Mouse (Mus musculus) gastrocnemius, postnatal 14 days (tissue): ENCODE measurements around the gene Nkx2-1. TPM values are rescaled to one million over a fixed set of nuclear protein-coding genes. Genes with fewer than 3 reads are reported as not detected.

Source experiments
- DNase-seq: peaks from one replicate; pipeline ENCODE4 v3.0.0; 2021; ENCODE audit warnings: mixed read lengths
- intact Hi-C: fragments of 180-260 bp; cut with DNase I; formaldehyde crosslinking; loops from one replicate; pipeline ENCODE4 v1.15.1; 2025; ENCODE audit warnings: low total_unique reads
- long read RNA-seq, 2 experiments: library from polyadenylated mRNA; stranded (forward); transcript quantifications; one replicate each; pipeline ENCODE4 v2.0.0; 2021
- total RNA-seq, 2 experiments: library from RNA; stranded (reverse); gene quantifications; 2 replicates each; pipeline ENCODE4 v1.2.3; 2021

Gene Nkx2-1
- not detected for total RNA-seq
- long read RNA-seq, experiment 1, result 0 reads
- long read RNA-seq, experiment 2, result 0 reads

GRCm38 (mm10) chr12:56536884-56537265, at the start of gene Nkx2-1:
Gene Nkx2-1 (minus strand): TSS chr12:56536908.
- DNase-seq, result no peak
- intact Hi-C loops, result no loop called here

- DNase-seq, result peak; percentile 59
- intact Hi-C loops, result loop anchor here (5.0 kb wide), 1 partner anchor 479 kb away; no protein-coding TSS in a partner anchor
Observed at GRCm38 (mm10) chr12:56541068-56541467, 4.4 kb upstream of the Nkx2-1 start.

GRCm38 (mm10) chr12:56540591-56540990, 3.9 kb upstream of the Nkx2-1 start:
- no peak for DNase-seq
- intact Hi-C loops, result loop anchor here (5.0 kb wide), 1 partner anchor 478 kb away; no protein-coding TSS in a partner anchor

- DNase-seq, result no peak
- intact Hi-C loops, result no loop called here
Observed at GRCm38 (mm10) chr12:56538601-56539000, 1.9 kb upstream of the Nkx2-1 start.

- intact Hi-C loops, result no loop called here
Observed at GRCm38 (mm10) chr12:56537931-56538330, 1.2 kb upstream of the Nkx2-1 start.

GRCm38 (mm10) chr12:56537342-56537741, 634 bp upstream of the Nkx2-1 start:
- DNase-seq, result no peak
- intact Hi-C loops, result no loop called here

More at GRCm38 (mm10) chr12:56537931-56538330, 1.2 kb upstream of the Nkx2-1 start:
- no peak for DNase-seq

- intact Hi-C loops, result no loop called here
- DNase-seq, result no peak
Observed at GRCm38 (mm10) chr12:56536174-56536883, 379 bp downstream of the Nkx2-1 start.

GRCm38 (mm10) chr12:56535411-56536173, 1.1 kb downstream of the Nkx2-1 start:
- no peak for DNase-seq
- intact Hi-C loops, result no loop called here

- intact Hi-C loops, result no loop called here
- no peak for DNase-seq
Observed at GRCm38 (mm10) chr12:56534651-56535326, 1.9 kb downstream of the Nkx2-1 start.

- no peak for DNase-seq
- intact Hi-C loops, result no loop called here
Observed at GRCm38 (mm10) chr12:56534311-56534650, 2.4 kb downstream of the Nkx2-1 start.

GRCm38 (mm10) chr12:56533501-56534310, 3.0 kb downstream of the Nkx2-1 start:
- DNase-seq, result no peak
- intact Hi-C loops, result no loop called here

GRCm38 (mm10) chr12:56532986-56533495, 3.7 kb downstream of the Nkx2-1 start:
- intact Hi-C loops, result no loop called here
- no peak for DNase-seq

GRCm38 (mm10) chr12:56532142-56532541, 4.6 kb downstream of the Nkx2-1 start:
- DNase-seq, result no peak
- intact Hi-C loops, result no loop called here

GRCm38 (mm10) chr12:56531051-56531620, 5.6 kb downstream of the Nkx2-1 start:
- intact Hi-C loops, result no loop called here

GRCm38 (mm10) chr12:56529931-56530330, 6.8 kb downstream of the Nkx2-1 start:
- intact Hi-C loops, result no loop called here
- DNase-seq, result no peak

More at GRCm38 (mm10) chr12:56531051-56531620, 5.6 kb downstream of the Nkx2-1 start:
- no peak for DNase-seq

GRCm38 (mm10) chr12:56528881-56529681, 7.6 kb downstream of the Nkx2-1 start:
- no peak for DNase-seq
- intact Hi-C loops, result no loop called here

GRCm38 (mm10) chr12:56528034-56528570, 8.6 kb downstream of the Nkx2-1 start:
- intact Hi-C loops, result no loop called here

GRCm38 (mm10) chr12:56527071-56527470, 9.6 kb downstream of the Nkx2-1 start:
- intact Hi-C loops, result no loop called here
- DNase-seq, result no peak

More at GRCm38 (mm10) chr12:56528034-56528570, 8.6 kb downstream of the Nkx2-1 start:
- no peak for DNase-seq
